Mouse (Mus musculus) embryonic fibroblast, embryonic 13.5 days (primary cell): ENCODE results near the gene Tcp10c.
"Not testable (repeated sequence)": the region's sequence is repeated elsewhere in the genome, so short reads cannot be mapped to it uniquely, and the experiment has no call there.

ENCODE experiments used
- CTCF ChIP-seq: IDR thresholded peaks from 2 replicates; pipeline ENCODE4 v1.5.1; 2011; ENCODE audit warnings: mild to moderate bottlenecking, control low read depth, low read length, moderate library complexity, borderline replicate concordance; ENCODE audit not compliant: insufficient read depth
- POLR2A ChIP-seq: IDR thresholded peaks from 2 replicates; pipeline ENCODE4 v1.6.1; 2011; ENCODE audit warnings: low read depth, mild to moderate bottlenecking, control low read depth, low read length, moderate library complexity

DNA sequence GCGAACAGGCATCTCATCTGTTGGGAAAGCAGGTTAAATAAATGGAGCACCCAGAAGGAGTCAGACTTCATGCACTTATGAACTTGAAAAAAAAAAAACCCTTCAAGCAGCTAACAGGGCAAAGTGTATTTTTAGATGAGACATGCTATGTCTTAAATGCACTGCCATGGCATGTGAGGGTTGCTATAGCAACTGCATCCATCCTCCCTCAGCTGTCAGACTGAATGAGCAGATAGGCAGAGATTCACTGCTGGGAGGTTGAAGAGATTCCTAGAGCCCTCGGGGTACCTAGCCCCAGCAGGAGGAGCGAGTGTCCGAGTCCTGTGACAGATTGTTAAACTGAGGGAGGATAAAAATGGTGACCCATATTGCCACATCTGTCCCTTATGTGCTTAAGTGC, 36.6 kb downstream of the Tcp10c start:
- not testable (repeated sequence) for TF ChIP-seq POLR2A, CTCF
